Mouse (Mus musculus): ENCODE measurements around the gene Gm10471.
"Not testable (repeated sequence)": the region's sequence is repeated elsewhere in the genome, so short reads cannot be mapped to it uniquely, and the experiment has no call there.

Gene Gm10471

GRCm38 (mm10) chr5:26089191-26089590 is at the start of gene Gm10471:
Gene Gm10471, minus strand, starts transcription at chr5:26089291.
- in situ Hi-C loops (cut with MboI; ENCODE audit: low pct_unique_long_range_greater_than_20kb in 1 of 2, low sequenced_read_pairs in 2 of 2, unreplicated experiment in 1 of 2): not testable (repeated sequence)

GRCm38 (mm10) chr5:26121321-26121720 is 32.2 kb upstream of the Gm10471 start, which contains the start of gene Gm10220:
Gene Gm10220, minus strand, starts transcription at chr5:26121421.
- in situ Hi-C loops (cut with MboI; ENCODE audit: low pct_unique_long_range_greater_than_20kb in 1 of 2, low sequenced_read_pairs in 2 of 2, unreplicated experiment in 1 of 2): not testable (repeated sequence)

- in situ Hi-C loops (cut with MboI; ENCODE audit: low pct_unique_long_range_greater_than_20kb in 1 of 2, low sequenced_read_pairs in 2 of 2, unreplicated experiment in 1 of 2): not testable (repeated sequence)
Observed at GRCm38 (mm10) chr5:26105262-26105661, 16.2 kb upstream of the Gm10471 start, which contains the start of gene 5031410I06Rik. Gene 5031410I06Rik, minus strand, starts transcription at chr5:26105362.

- in situ Hi-C loops (cut with MboI; ENCODE audit: low pct_unique_long_range_greater_than_20kb in 1 of 2, low sequenced_read_pairs in 2 of 2, unreplicated experiment in 1 of 2): not testable (repeated sequence)
Observed at GRCm38 (mm10) chr5:26079023-26079422, 10.1 kb downstream of the Gm10471 start.

GRCm38 (mm10) chr5:26070716-26071115 is 18.4 kb downstream of the Gm10471 start:
- in situ Hi-C loops (cut with MboI; ENCODE audit: low pct_unique_long_range_greater_than_20kb in 1 of 2, low sequenced_read_pairs in 2 of 2, unreplicated experiment in 1 of 2): no loop called here

GRCm38 (mm10) chr5:26058481-26058880 is 30.6 kb downstream of the Gm10471 start, which contains the start of gene Gm7347:
Gene Gm7347, minus strand, starts transcription at chr5:26058581.
- in situ Hi-C loops (cut with MboI; ENCODE audit: low pct_unique_long_range_greater_than_20kb in 1 of 2, low sequenced_read_pairs in 2 of 2, unreplicated experiment in 1 of 2): not testable (repeated sequence)

- in situ Hi-C loops (cut with MboI; ENCODE audit: low pct_unique_long_range_greater_than_20kb in 1 of 2, low sequenced_read_pairs in 2 of 2, unreplicated experiment in 1 of 2): not testable (repeated sequence)
Observed at GRCm38 (mm10) chr5:26039458-26039857, 49.6 kb downstream of the Gm10471 start, which contains the start of gene Speer4a. Gene Speer4a, minus strand, starts transcription at chr5:26039558.

All from mouse embryonic stem cell (cell line).